In genomic region chr1:135097441-135097840, GRCm38 (mm10) we compare ENCODE assay signal across 25 mouse cellular contexts. TPM values are rescaled to one million over a fixed set of nuclear protein-coding genes. Genes with fewer than 3 reads are reported as not detected.
"Had no signal": no experiment of that assay in that cellular context is flagged by ENCODE, and none has a peak within 500 bp of the region (broad histone marks: within the 10 kb centered on the region; RNA-seq: fewer than 3 reads in every experiment).

No protein-coding gene starts in this region.

- H3K4me1 ChIP-seq: intestine, embryonic 15.5 days had no signal

- ATAC-seq: hindbrain, embryonic 16.5 days; inflammation-experienced regulatory T-cells, adult 6 months; intestine, embryonic 15.5 days; intestine, postnatal 0 days had no signal

- H3K4me2 ChIP-seq: heart, embryonic 11.5 days; hindbrain, embryonic 13.5 days; intestine, embryonic 15.5 days; limb, embryonic 12.5 days; liver, embryonic 11.5 days; liver, embryonic 13.5 days; liver, embryonic 15.5 days had no signal

- H3K4me3 ChIP-seq: hindbrain, embryonic 13.5 days; intestine, embryonic 15.5 days; layer of hippocampus, adult 2 months; left cerebral cortex, adult 2 months; limb, embryonic 10.5 days; limb, embryonic 12.5 days; liver, embryonic 13.5 days; liver, embryonic 15.5 days had no signal

- DNase-seq: gastrocnemius, postnatal 14 days; gastrocnemius, postnatal 36 days; heart, adult 11 months; heart, postnatal 14 days; heart, postnatal 36 days; kidney, adult 18-20 months; kidney, adult 8-10 months; kidney, postnatal 10 days; kidney, postnatal 25 days; kidney, postnatal 4 days; liver; liver, embryonic 13.5 days had no signal

- H3K9me3 ChIP-seq: hindbrain, embryonic 13.5 days; intestine, embryonic 15.5 days; limb, embryonic 10.5 days; limb, embryonic 12.5 days; liver, embryonic 13.5 days; liver, embryonic 15.5 days had no signal

- H3K36me3 ChIP-seq: hindbrain, embryonic 13.5 days; intestine, embryonic 15.5 days; limb, embryonic 10.5 days; limb, embryonic 12.5 days; liver, embryonic 13.5 days; liver, embryonic 15.5 days had no signal

- H3K27ac ChIP-seq: hindbrain, embryonic 13.5 days; intestine, embryonic 15.5 days; left cerebral cortex, adult 2 months; limb, embryonic 10.5 days; limb, embryonic 12.5 days; liver, embryonic 13.5 days; liver, embryonic 15.5 days had no signal

- H3K9ac ChIP-seq: hindbrain, embryonic 13.5 days; intestine, embryonic 15.5 days; limb, embryonic 12.5 days; liver, embryonic 13.5 days; liver, embryonic 15.5 days had no signal

RNA-seq across cellular contexts. Expression of gene Lgr6, which starts 7.6 kb away (rescaled TPM):
- total RNA-seq: hematopoietic stem cell, adult 5-6 weeks had no signal

RNA-seq across cellular contexts. Expression of gene Ptpn7, which starts 35.1 kb away (rescaled TPM):
- total RNA-seq: layer of hippocampus, adult 2 months had no signal
